Mouse (Mus musculus) liver, embryonic 16.5 days (tissue): Measurements from ENCODE around the gene Ppfia3. TPM values are rescaled to one million over a fixed set of nuclear protein-coding genes. Genes with fewer than 3 reads are reported as not detected.
A peak's percentile ranks its signal among the peaks of the same experiment; 100 is the strongest.

Experiments used
- ATAC-seq: fragments of 200-750 bp; cut with Nextera tagmentation; 2 replicates; pipeline ENCODE4 v1.8.0; 2017; ENCODE audit warnings: low read depth, mild to moderate bottlenecking, moderate number of reproducible peaks, moderate library complexity
- H3K27ac ChIP-seq: fragments of 300-500 bp; sonication (generic); 2 replicates; pipeline ENCODE4 v1.5.1; 2014; ENCODE audit warnings: mild to moderate bottlenecking, low read length
- H3K27me3 ChIP-seq: fragments of 300-500 bp; sonication (generic); 2 replicates; pipeline ENCODE4 v1.6.1; 2014; ENCODE audit warnings: low read depth, low read length, mixed read lengths; ENCODE audit not compliant: control insufficient read depth, insufficient read depth
- H3K36me3 ChIP-seq: fragments of 300-500 bp; sonication (generic); 2 replicates; pipeline ENCODE4 v1.6.1; 2014; ENCODE audit warnings: mild to moderate bottlenecking; ENCODE audit not compliant: control insufficient read depth, insufficient read depth
- H3K4me1 ChIP-seq: fragments of 300-500 bp; sonication (generic); 2 replicates; pipeline ENCODE4 v1.6.1; 2014; ENCODE audit warnings: low read depth, low read length, mixed read lengths; ENCODE audit not compliant: control insufficient read depth
- H3K4me2 ChIP-seq: fragments of 300-500 bp; sonication (generic); 2 replicates; pipeline ENCODE4 v1.6.1; 2014; ENCODE audit warnings: low read depth, low read length, mixed read lengths
- H3K4me3 ChIP-seq: fragments of 300-500 bp; sonication (generic); 2 replicates; pipeline ENCODE4 v1.5.1; 2014; ENCODE audit warnings: low read depth, mild to moderate bottlenecking, low read length
- H3K9ac ChIP-seq: fragments of 300-500 bp; sonication (generic); 2 replicates; pipeline ENCODE4 v1.6.1; 2014; ENCODE audit warnings: low read depth, low read length
- H3K9me3 ChIP-seq: fragments of 300-500 bp; sonication (generic); replicated peaks from 2 replicates; pipeline ENCODE4 v1.6.1; 2016; ENCODE audit warnings: low read length; ENCODE audit not compliant: control insufficient read depth
- WGBS: fragments of 180-500 bp; shearing (Covaris S2); extraction: QIAGEN DNeasy Blood & Tissue Kit; methylation state at CpG from one replicate; pipeline ENCODE4 v1.1.7; 2014; ENCODE audit not compliant: insufficient replicate concordance; 5-methylcytosine and 5-hydroxymethylcytosine counted together
- polyA plus RNA-seq: library from polyadenylated mRNA; unstranded; fragments of >200 nt; fragmentation: Nextera tagmentation; extraction: Ambion mirVana; gene quantifications from 2 replicates; pipeline ENCODE4 v1.2.1, GENCODE M21; 2015

Ppfia3 gene
- polyA plus RNA-seq, 1 experiment from 2014 or later = 0.19 TPM

DNA sequence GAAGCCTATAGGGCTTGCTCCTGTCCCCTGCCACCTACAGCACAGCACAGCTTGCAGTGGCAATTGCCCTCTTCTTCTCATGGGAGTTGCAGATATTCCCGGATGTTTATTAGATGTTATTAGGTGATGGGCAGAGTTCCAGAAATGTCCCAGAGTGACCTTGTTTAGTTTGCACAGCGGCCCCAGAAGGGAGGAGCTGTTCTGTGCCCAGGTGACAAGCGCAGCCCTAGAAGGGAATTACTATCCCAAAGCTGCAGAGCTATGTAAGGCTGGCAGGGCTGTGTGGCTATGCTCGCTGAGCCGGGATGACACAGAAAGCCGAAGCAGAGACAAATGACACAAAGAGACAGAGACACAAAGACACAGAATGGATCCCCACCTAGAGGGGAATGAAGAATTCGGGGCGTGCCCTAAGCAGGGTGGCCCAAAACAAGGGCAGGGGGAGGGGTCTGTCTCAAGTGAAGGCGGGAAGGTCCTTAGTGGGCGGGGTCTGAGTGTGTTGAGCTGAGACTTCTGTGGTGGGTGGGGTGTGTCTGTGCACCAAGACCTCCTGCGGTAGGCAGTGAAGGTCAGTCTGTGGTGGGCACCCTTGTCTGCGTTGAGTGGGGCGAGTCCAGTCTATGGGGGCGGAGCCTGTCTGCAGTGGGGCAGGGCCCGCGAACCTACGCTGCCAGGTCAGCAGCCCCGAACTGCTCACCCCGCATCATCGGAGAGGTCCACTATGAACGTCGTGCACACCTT is 34.0 kb downstream of the Ppfia3 start:
- peak; percentile 27; the same call in 1 of the 2 replicates for ATAC-seq
- H3K4me1 ChIP-seq = peaks cover 10% of the 10 kb centered on the region
- H3K36me3 ChIP-seq = no peaks in the 10 kb centered on the region
- no peaks in the 10 kb centered on the region for H3K9me3 ChIP-seq
- H3K4me3 ChIP-seq = peak overlapping the region; percentile 61
- no peak overlapping the region for H3K27ac ChIP-seq
- peak overlapping the region; percentile 52 for H3K9ac ChIP-seq
- WGBS = 6% methylated on average over 22 of the region's 22 CpGs
- peak overlapping the region; percentile 71 for H3K4me2 ChIP-seq
- peaks cover 43% of the 10 kb centered on the region for H3K27me3 ChIP-seq

- H3K27me3 ChIP-seq = peaks cover 33% of the 10 kb centered on the region
Observed at GRCm38 (mm10) chr7:45331502-45331901, 35.3 kb downstream of the Ppfia3 start.

GRCm38 (mm10) chr7:45328841-45329475 is 37.9 kb downstream of the Ppfia3 start:
- H3K9me3 ChIP-seq = no peaks in the 10 kb centered on the region; the same call in 1 of the 2 replicates
- H3K4me2 ChIP-seq = no peak overlapping the region
- no peak overlapping the region for H3K27ac ChIP-seq
- no peak overlapping the region for H3K4me3 ChIP-seq
- H3K36me3 ChIP-seq = no peaks in the 10 kb centered on the region
- H3K9ac ChIP-seq = no peak overlapping the region
- H3K27me3 ChIP-seq = peaks cover 18% of the 10 kb centered on the region
- WGBS = 69% methylated on average over 13 of the region's 13 CpGs
- no peak for ATAC-seq
- H3K4me1 ChIP-seq = peaks cover 10% of the 10 kb centered on the region

More at GRCm38 (mm10) chr7:45331502-45331901, 35.3 kb downstream of the Ppfia3 start:
- ATAC-seq = no peak
- no peaks in the 10 kb centered on the region for H3K36me3 ChIP-seq
- no peaks in the 10 kb centered on the region for H3K9me3 ChIP-seq
- no peak overlapping the region for H3K4me3 ChIP-seq
- H3K4me1 ChIP-seq = peaks cover 10% of the 10 kb centered on the region
- H3K27ac ChIP-seq = no peak overlapping the region
- 67% methylated on average over 6 of the region's 6 CpGs for WGBS
- no peak overlapping the region for H3K9ac ChIP-seq
- H3K4me2 ChIP-seq = no peak overlapping the region

- no peak overlapping the region for H3K4me3 ChIP-seq
- H3K9ac ChIP-seq = no peak overlapping the region
- no peaks in the 10 kb centered on the region for H3K4me1 ChIP-seq
- no peaks in the 10 kb centered on the region for H3K27me3 ChIP-seq
- no peak overlapping the region for H3K27ac ChIP-seq
- no peaks in the 10 kb centered on the region for H3K36me3 ChIP-seq
- no peak for ATAC-seq
- no peak overlapping the region for H3K4me2 ChIP-seq
- H3K9me3 ChIP-seq = no peaks in the 10 kb centered on the region; the same call in 1 of the 2 replicates
Observed at GRCm38 (mm10) chr7:45325800-45326199, 41.0 kb downstream of the Ppfia3 start.

DNA sequence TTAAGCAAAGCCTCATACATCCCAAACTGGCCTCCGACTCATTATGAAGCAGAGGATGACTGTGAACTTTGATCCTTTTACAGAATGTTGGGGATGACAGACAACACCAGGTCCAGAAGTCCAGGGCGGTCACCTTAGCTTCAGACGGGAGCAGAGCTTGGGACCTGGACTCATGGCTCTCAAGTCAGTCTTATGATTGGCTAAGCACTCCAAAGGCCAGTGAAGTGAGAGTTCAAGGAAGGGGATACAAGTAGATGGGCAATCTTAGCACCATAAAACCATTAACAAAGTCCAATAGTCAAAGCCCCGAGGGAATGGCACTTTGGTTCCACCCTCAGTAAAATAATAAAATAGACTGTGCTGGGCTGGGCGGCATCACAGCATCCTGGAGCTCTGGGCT is 43.8 kb downstream of the Ppfia3 start:
- 67% methylated on average over 5 of the region's 5 CpGs for WGBS
- Histone ChIP-seq H3K27me3 (no peaks in the 10 kb centered on the region), H3K4me2 (no peak overlapping the region), H3K9ac (no peak overlapping the region), H3K27ac (no peak overlapping the region), H3K9me3 (no peaks in the 10 kb centered on the region; the same call in 1 of the 2 replicates), H3K4me1 (no peaks in the 10 kb centered on the region), H3K36me3 (no peaks in the 10 kb centered on the region), H3K4me3 (no peak overlapping the region)
- ATAC-seq = no peak

DNA sequence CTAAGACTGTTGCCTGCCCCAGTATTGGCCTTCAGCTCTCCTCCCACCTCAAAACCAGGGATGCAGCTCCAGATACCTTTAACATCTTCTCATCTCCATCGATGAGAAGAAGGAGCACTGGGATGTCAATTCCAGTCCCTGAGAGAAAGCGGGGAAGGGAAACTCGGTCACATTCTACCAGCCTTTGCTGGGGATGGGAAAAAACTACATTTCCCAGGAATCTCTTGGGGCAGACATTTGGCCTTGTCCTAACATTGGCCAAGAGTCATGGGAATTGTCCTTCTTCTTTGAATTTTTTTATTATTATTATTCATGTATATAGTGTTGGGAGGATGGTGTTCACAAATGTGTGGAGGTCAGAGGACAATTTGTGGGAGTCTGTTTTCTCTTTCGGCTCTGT is 44.6 kb downstream of the Ppfia3 start:
- H3K36me3 ChIP-seq = no peaks in the 10 kb centered on the region
- H3K4me1 ChIP-seq = no peaks in the 10 kb centered on the region
- no peak overlapping the region for H3K9ac ChIP-seq
- ATAC-seq = no peak
- H3K27me3 ChIP-seq = no peaks in the 10 kb centered on the region
- no peak overlapping the region for H3K27ac ChIP-seq
- no peak overlapping the region for H3K4me2 ChIP-seq
- WGBS = 81% methylated on average over 4 of the region's 4 CpGs
- no peaks in the 10 kb centered on the region; the same call in 1 of the 2 replicates for H3K9me3 ChIP-seq
- no peak overlapping the region for H3K4me3 ChIP-seq

GRCm38 (mm10) chr7:45316536-45316935 is 50.3 kb downstream of the Ppfia3 start:
- H3K4me2 ChIP-seq = no peak overlapping the region
- no peak overlapping the region for H3K9ac ChIP-seq
- no peaks in the 10 kb centered on the region for H3K27me3 ChIP-seq
- H3K36me3 ChIP-seq = no peaks in the 10 kb centered on the region
- no peak overlapping the region for H3K4me3 ChIP-seq
- H3K27ac ChIP-seq = no peak overlapping the region
- no peaks in the 10 kb centered on the region for H3K4me1 ChIP-seq
- no peaks in the 10 kb centered on the region for H3K9me3 ChIP-seq
- no peak for ATAC-seq
- WGBS = 78% methylated on average over 14 of the region's 14 CpGs

DNA sequence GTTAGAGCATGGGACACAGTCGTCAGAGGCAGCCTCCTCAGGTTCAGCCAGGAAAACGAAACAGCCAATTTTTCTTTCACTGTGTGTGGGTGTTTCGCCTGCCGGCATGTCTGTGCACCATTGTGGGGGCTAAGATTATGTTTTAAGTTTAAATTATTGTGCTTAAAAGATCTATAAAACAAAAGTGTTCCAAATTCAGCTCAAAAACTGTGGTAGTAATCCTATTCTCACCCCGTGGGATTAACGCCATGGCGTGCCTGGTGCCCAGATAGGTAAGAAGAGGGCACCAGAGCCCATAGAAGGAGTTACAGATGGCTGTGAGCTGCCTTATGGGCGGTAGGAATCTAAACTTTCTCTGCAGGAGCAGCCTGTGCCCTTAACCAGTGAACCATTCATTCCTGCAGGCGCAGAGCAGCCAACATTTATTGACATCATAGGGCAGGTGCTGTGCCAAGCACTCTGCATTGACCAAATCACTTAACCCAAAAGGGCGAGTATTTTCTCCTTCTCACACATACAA is 51.6 kb downstream of the Ppfia3 start:
- H3K9me3 ChIP-seq = no peaks in the 10 kb centered on the region
- H3K9ac ChIP-seq = no peak overlapping the region
- no peak overlapping the region for H3K27ac ChIP-seq
- no peak overlapping the region for H3K4me3 ChIP-seq
- H3K36me3 ChIP-seq = no peaks in the 10 kb centered on the region
- H3K27me3 ChIP-seq = no peaks in the 10 kb centered on the region
- no peak for ATAC-seq
- WGBS = 68% methylated on average over 10 of the region's 10 CpGs
- no peak overlapping the region for H3K4me2 ChIP-seq
- H3K4me1 ChIP-seq = no peaks in the 10 kb centered on the region

DNA sequence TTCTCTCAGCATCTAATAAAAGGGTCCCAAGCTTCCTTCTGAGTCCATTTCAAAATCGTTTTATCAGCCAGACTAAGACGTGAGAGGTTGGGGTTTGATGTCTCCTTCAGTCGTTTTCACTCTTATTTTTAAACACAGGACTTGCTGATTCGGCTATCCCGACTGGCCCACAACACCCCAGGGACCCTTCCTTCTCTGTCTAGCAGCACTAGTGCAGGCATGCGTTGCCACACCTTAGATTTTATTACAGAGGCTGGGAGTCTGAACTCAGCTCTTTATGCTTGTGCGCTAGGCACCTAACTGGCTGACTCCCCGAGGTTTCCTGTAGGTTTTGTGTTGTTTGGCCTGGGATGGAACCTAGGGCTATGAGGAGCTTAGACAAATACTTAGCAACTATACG is 53.3 kb downstream of the Ppfia3 start:
- no peak overlapping the region for H3K9ac ChIP-seq
- H3K9me3 ChIP-seq = no peaks in the 10 kb centered on the region
- ATAC-seq = no peak
- H3K4me1 ChIP-seq = no peaks in the 10 kb centered on the region
- WGBS = 43% methylated on average over 9 of the region's 9 CpGs
- no peaks in the 10 kb centered on the region for H3K27me3 ChIP-seq
- no peak overlapping the region for H3K27ac ChIP-seq
- H3K4me2 ChIP-seq = no peak overlapping the region
- H3K36me3 ChIP-seq = no peaks in the 10 kb centered on the region
- H3K4me3 ChIP-seq = no peak overlapping the region
